Mouse (Mus musculus) erythroblast, embryonic 14.5 days (primary cell): ENCODE data around the gene Phlda2. TPM values are rescaled to one million over a fixed set of nuclear protein-coding genes. Genes with fewer than 3 reads are reported as not detected.
"Not testable (repeated sequence)": the region's sequence is repeated elsewhere in the genome, so short reads cannot be mapped to it uniquely, and the experiment has no call there.

Experiments used
- H3K27me3 ChIP-seq: 2 replicates; pipeline ENCODE4 v1.6.1; 2012; ENCODE audit warnings: inconsistent platforms; ENCODE audit not compliant: control insufficient read depth
- H3K36me3 ChIP-seq: 2 replicates; pipeline ENCODE4 v1.6.1; 2012; ENCODE audit warnings: mild to moderate bottlenecking, inconsistent platforms; ENCODE audit not compliant: control insufficient read depth
- H3K4me1 ChIP-seq: 2 replicates; pipeline ENCODE4 v1.6.1; 2012; ENCODE audit warnings: inconsistent platforms; ENCODE audit not compliant: control insufficient read depth
- H3K4me3 ChIP-seq: replicated peaks from 2 replicates; pipeline ENCODE3; 2012; ENCODE audit warnings: moderate library complexity, mild to moderate bottlenecking, inconsistent platforms
- H3K9me3 ChIP-seq: 2 replicates; pipeline ENCODE4 v1.6.1; 2012; ENCODE audit warnings: low read length, inconsistent platforms, mixed read lengths; ENCODE audit not compliant: control insufficient read depth
- GATA1 ChIP-seq: IDR thresholded peaks from 2 replicates; pipeline ENCODE4 v1.6.1; 2012; ENCODE audit warnings: low read length, inconsistent platforms, mixed read lengths
- TAL1 ChIP-seq: IDR thresholded peaks from 3 replicates; pipeline ENCODE4 v1.6.1; 2012; ENCODE audit warnings: low read length, inconsistent platforms, mixed read lengths
- polyA plus RNA-seq: library from polyadenylated mRNA; stranded (reverse); fragments of >175 nt; gene quantifications from 2 replicates; pipeline ENCODE4 v1.2.3, GENCODE M21; 2012

Phlda2 gene
- polyA plus RNA-seq: 0.06 and 0.18 TPM in 2 replicates

DNA sequence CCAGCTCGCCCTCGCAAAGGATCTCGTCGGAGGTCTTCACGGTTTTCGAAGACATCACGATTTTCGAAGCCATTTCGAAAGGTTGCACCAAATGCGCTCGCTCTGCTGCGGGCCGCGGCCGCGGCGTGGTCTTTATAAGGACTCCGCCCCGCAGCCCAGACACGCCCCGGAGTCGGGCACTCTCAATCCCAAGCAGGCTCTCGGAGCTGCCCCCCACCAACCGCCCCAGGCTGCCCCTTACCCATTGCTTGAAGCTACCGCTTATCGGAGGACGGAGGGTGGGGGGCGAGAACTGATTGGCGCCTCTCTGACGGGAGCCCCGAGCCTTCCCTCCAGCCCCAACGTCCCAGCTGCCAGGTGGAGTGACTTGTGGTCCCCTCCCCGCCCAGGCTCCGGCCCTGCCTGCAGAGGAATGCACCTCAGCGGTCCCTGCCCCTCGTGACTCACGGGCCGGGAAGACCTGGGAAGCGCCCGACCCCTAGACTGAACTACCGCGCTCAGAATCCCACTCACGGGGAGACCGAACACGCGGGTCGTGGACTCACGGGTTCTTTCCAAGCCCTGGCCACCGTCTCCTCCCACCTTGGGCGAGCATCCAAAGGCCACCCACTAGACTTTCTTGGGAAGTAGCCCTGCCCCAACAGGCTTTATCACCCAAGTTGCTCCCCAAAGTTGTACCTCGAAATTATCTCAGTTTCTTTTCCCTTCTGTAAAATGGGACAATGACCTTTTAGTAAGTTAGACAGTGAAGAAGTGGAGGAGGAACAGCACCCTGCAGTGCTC, at the start of gene Phlda2:
Gene Phlda2 (minus strand): TSS at position 733 of the 783 bp plus-strand sequence.
- TF ChIP-seq TAL1 (no peak), GATA1 (no peak)
- peaks cover 2% of the 10 kb centered on the region; the same call in 1 of the 2 replicates for H3K9me3 ChIP-seq
- H3K4me1 ChIP-seq: peaks cover 6% of the 10 kb centered on the region
- peaks cover 72% of the 10 kb centered on the region for H3K27me3 ChIP-seq
- no peaks in the 10 kb centered on the region for H3K36me3 ChIP-seq
- H3K4me3 ChIP-seq: peak within 1 kb of the TSS; percentile 35

DNA sequence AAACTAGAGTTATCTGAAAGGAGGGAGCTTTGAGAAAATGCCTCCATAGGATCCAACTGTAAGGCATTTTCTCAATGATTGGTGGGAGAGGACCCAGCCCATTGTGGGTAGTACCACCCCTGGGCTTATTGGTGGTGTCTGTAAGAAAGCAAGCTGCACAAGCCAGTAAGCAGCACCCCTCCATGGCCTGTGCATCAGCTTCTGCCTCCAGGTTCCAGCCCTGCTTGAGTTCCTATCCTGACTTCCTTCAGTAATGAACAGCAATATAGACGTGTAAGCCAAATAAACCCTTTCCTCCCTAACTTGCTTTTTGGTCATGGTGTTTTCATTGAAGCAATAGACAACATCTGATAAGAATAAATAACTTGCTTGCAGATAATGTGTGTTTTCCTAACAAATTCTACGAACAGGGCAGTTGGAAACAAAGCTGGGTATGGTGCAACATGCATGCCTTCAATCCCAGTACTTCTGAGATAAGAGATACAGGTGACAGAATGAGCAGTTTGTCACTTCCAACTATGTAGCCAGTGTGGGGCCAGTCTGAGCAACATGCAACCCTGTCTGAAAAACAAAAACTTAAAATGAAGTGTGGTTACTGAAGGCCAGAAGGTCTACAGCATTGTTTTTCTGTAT, 46.8 kb upstream of the Phlda2 start:
- Histone ChIP-seq H3K4me1 (peaks cover 30% of the 10 kb centered on the region), H3K9me3 (no peaks in the 10 kb centered on the region), H3K4me3 (peak overlapping the region; percentile 99), H3K27me3 (no peaks in the 10 kb centered on the region), H3K36me3 (peaks cover 49% of the 10 kb centered on the region)
- TF ChIP-seq TAL1 (no peak), GATA1 (no peak)

DNA sequence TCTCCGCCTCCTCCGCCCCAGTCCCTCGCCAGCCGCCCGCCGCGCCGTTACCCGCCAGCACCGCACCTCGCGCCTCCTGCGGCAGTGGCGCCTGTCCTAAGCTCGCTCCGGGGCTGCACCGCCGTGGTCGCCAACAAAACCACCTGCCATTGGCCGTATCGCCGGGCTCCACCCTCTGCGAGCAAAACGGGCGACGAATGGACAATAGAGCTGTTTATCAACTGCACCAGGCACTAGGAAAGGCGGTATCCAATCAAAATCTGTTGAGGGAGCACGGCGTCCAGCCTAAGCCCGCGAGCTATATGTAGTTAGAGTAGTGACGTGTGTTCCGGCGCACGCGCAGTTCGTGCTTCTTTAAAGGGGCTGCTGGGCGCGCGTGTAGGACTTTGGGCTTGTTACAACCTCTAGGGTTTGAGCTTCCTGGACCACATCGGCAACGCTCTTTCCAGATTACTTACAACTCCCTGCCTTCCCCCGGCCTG, 46.1 kb upstream of the Phlda2 start, which contains the start of gene Nap1l4:
Gene Nap1l4 (minus strand): TSS at position 131 of the 482 bp plus-strand sequence.
- no peak for TF ChIP-seq GATA1
- TF ChIP-seq TAL1: no peak

DNA sequence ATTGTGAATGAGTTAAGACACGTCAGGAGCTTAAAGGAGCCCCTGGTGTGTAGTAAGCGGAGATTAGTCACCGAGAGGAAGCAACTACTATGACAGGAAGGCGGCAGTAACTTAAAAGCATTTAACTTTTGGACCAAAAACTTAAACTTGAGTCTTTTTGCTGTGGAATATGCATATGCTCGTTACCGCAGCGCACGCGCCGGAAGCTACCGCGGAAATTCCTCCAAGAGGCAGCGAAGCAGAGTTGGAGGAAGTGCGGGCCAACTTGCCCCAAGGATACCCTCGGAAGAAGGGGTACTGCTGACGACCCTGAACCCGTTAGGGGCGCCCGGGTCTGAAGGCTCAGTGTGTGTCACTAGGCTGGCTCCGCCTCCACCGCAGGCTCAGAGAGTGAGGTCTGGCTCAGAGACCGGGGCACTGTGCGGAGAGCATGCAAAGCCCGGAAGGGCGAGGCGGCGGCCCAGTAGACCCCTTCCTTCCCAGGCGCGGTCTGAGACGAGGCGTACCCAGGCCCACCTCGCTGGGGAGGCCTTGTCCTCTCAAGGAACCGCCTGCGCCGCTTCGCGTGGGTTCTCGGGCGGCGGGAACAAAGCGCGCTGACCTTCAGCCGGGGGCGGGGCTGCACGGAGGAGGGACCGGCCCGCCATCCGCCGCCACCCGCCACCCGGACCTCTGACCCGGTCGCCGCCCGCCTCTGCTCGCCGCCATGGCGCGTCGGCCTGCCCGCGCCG, 45.4 kb upstream of the Phlda2 start:
- TF ChIP-seq GATA1: no peak
- TF ChIP-seq TAL1: no peak
- Histone ChIP-seq H3K9me3 (no peaks in the 10 kb centered on the region), H3K27me3 (no peaks in the 10 kb centered on the region), H3K4me3 (peak overlapping the region; percentile 99), H3K36me3 (peaks cover 45% of the 10 kb centered on the region), H3K4me1 (peaks cover 40% of the 10 kb centered on the region)

More for the DNA sequence above, 46.1 kb upstream of the Phlda2 start, which contains the start of gene Nap1l4:
- Histone ChIP-seq H3K9me3 (no peaks in the 10 kb centered on the region), H3K4me1 (peaks cover 35% of the 10 kb centered on the region), H3K27me3 (no peaks in the 10 kb centered on the region), H3K4me3 (peak within 1 kb of the TSS; percentile 99), H3K36me3 (peaks cover 47% of the 10 kb centered on the region)

DNA sequence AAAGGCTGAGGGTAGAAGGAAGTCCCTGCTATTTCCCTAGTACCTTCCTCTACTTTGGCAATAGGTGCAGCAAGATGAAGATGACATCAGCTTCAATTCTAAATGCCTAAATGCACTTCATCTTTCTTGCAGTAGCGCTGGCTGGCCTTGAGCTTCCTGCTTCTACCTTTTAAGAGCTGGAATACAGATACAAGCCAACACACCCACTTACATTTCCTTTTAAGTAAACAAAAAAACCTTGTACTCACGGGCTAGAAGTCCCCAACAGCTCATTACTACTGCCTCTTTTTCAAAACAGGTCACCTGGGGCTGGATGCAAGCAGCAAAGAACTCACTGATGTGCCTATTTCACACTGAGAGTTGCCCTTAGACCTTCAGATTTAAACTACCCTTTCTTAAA, 43.6 kb upstream of the Phlda2 start:
- TF ChIP-seq GATA1 (no peak), TAL1 (no peak)
- Histone ChIP-seq H3K9me3 (no peaks in the 10 kb centered on the region), H3K36me3 (peaks cover 44% of the 10 kb centered on the region), H3K27me3 (no peaks in the 10 kb centered on the region), H3K4me1 (peaks cover 44% of the 10 kb centered on the region), H3K4me3 (no peak overlapping the region)

DNA sequence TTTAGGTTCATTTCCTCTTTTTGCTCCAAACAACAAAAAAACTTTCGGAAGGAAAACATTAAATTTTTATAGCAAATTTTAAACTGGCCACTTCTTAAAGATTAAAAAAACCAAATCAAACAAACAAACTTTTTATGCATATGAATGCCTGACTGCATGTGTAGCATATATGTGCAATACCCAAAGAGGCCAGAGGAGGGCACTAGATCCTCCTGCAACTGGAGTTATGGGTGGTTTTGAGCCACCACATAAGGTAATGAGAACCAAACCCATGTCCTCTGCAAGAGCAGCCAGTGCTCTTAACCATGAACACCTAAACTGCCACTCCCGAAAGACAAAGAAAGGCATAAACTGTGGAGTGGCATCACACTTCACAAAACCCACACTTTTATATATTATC, 41.4 kb upstream of the Phlda2 start:
- Histone ChIP-seq H3K4me1 (peaks cover 45% of the 10 kb centered on the region), H3K36me3 (peaks cover 64% of the 10 kb centered on the region), H3K4me3 (no peak overlapping the region), H3K9me3 (no peaks in the 10 kb centered on the region), H3K27me3 (no peaks in the 10 kb centered on the region)
- TF ChIP-seq GATA1: no peak
- TF ChIP-seq TAL1: no peak

DNA sequence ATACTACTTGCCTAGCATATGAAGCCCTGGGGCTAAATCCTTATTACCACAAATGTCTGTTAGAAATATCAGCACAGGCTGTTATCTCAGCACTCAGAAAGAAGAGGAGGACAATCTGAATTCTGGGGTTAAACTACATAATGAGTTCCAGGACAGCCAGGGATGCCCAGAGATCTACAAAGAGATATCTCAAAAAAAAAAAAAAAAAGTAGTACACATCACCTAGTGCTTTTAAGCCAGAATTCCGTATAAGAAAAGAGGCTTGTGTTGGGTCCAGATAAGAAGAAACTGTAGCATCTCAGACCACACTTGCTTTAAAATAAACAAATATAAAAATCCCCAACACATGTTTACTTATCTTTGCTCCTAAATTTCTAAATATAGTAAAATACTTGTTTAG, 35.7 kb upstream of the Phlda2 start:
- peaks cover 50% of the 10 kb centered on the region for H3K4me1 ChIP-seq
- no peaks in the 10 kb centered on the region for H3K9me3 ChIP-seq
- no peak overlapping the region for H3K4me3 ChIP-seq
- peaks cover 93% of the 10 kb centered on the region for H3K36me3 ChIP-seq
- no peak for TF ChIP-seq GATA1
- TF ChIP-seq TAL1: no peak
- no peaks in the 10 kb centered on the region for H3K27me3 ChIP-seq

DNA sequence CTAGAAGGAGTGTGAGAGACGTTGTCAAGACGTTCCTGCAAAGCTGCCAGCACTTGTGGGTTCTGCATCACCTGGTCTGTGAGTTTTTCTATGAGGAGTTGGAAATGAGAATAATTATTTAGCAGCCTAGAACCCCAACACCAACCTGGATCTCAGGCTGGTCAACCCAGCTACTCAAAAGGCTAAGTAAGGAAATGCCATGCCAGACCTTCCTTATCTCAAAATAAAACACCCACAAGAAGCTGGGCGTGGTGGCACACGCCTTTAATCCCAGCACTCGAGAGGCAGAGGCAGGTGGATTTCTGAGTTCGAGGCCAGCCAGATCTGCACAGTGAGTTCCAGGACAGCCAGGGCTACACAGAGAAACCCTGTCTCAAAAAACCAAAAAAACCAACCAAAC, 35.3 kb upstream of the Phlda2 start:
- H3K27me3 ChIP-seq, H3K9me3 ChIP-seq, H3K4me3 ChIP-seq: not testable (repeated sequence)
- peaks cover 51% of the 10 kb centered on the region for H3K4me1 ChIP-seq
- H3K36me3 ChIP-seq: peaks cover 94% of the 10 kb centered on the region

DNA sequence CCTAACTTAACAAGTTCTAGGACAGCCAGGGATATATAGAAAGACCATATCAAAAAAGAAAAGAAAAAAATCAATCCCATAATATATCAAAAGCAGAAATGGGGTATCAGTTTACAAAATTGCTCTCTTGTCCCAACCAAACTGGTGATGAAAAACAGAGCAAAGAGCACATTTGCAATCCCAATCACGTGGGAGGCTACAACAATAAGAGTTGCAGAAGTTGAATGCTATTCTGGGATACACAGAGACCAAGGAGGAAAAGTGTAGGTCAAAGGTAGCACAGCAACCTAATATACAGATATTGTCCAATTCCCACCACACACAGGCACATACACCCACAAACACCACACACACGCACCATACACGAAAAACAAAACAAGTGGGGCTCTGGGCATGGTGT, 33.3 kb upstream of the Phlda2 start:
- Histone ChIP-seq H3K4me1 (peaks cover 65% of the 10 kb centered on the region), H3K27me3 (no peaks in the 10 kb centered on the region), H3K36me3 (peaks cover 98% of the 10 kb centered on the region), H3K4me3 (no peak overlapping the region), H3K9me3 (no peaks in the 10 kb centered on the region)
- TF ChIP-seq TAL1: no peak
- no peak for TF ChIP-seq GATA1
